Mouse (Mus musculus): ENCODE data around the gene Mphosph10. TPM values are rescaled to one million over a fixed set of nuclear protein-coding genes. Genes with fewer than 3 reads are reported as not detected.

Mphosph10 gene
- total and polyA plus RNA-seq, 3 experiments = 77.6 to 290 (median 87.9) TPM

DNA sequence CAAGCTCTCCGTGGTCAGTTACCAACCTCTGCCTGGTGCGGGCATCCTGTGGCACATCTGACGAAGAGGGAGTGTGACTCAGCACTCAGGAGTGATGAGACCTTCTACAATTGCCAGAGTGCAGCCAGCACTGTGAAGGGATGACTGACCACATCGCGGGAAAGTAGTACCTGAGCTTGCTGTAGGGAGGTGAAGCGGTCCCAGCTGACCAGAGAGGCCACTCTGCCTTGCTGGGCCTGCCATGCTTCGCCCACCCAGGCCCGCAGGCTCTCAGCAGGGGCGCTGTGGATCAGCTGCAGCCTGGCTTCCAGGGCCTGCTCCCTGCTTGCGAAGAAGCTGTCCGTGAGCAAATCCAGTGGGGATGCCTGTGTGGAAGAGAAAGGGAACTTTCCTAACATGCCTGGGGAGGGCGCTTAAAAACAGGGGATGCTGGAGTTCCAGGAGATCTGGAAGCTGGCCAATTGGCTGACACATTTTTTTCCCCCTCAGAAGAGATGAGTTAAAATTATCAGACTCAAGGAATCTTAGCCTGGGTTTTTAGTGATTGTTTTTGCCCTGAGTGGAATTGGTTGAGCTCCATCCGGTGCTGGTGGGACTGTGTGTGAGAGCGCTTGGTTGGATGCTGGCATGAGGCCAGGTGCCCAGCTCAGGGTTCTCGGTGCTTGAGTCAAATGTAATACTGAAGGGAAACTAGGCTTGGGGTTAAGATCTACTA, 42.8 kb downstream of the Mphosph10 start:
- H3K4me1 ChIP-seq (ENCODE audit: control insufficient read depth in 1 of 2, insufficient read depth in 2 of 2, low read length in 2 of 2) = no peaks in the 10 kb centered on the region
- no peaks in the 10 kb centered on the region for H3K27me3 ChIP-seq (ENCODE audit: control insufficient read depth in 1 of 2, insufficient read depth in 2 of 2, low read length in 2 of 2)
- DNase-seq (ENCODE audit: low read depth, low spot score) = no peak
- no peak overlapping the region for H3K27ac ChIP-seq (ENCODE audit: control insufficient read depth, low read depth, low read length)
- no peaks in the 10 kb centered on the region; a peak in 1 of 4 replicates for H3K36me3 ChIP-seq (ENCODE audit: control insufficient read depth in 1 of 2, insufficient read depth in 2 of 2, low read length in 2 of 2)
- no peaks in the 10 kb centered on the region for H3K9me3 ChIP-seq (replicated peaks; ENCODE audit: insufficient read depth, low read length)
- TF ChIP-seq POLR2A (IDR thresholded peaks at IDR 0.05; ENCODE audit: control insufficient read depth in 1 of 2, insufficient read depth in 1 of 2, low read depth in 1 of 2, low read length in 2 of 2, poor library complexity in 1 of 2) = no peak
- no peak for TF ChIP-seq ETS1 (IDR thresholded peaks at IDR 0.05; ENCODE audit: low read depth, low read length)
- TF ChIP-seq BHLHE40 (IDR thresholded peaks at IDR 0.05; ENCODE audit: borderline replicate concordance, low read depth, low read length) = no peak
- no peak for TF ChIP-seq HCFC1 (IDR thresholded peaks at IDR 0.05; ENCODE audit: low read depth, low read length)
- TF ChIP-seq MEF2A (IDR thresholded peaks at IDR 0.05; ENCODE audit: extremely low read depth, insufficient replicate concordance, low read depth, low read length, poor library complexity, severe bottlenecking) = no peak
- no peak for TF ChIP-seq UBTF (IDR thresholded peaks at IDR 0.05; ENCODE audit: borderline replicate concordance, insufficient read depth, low read depth, low read length)
- no peak for TF ChIP-seq RAD21 (IDR thresholded peaks at IDR 0.05; ENCODE audit: low read depth, low read length)
- TF ChIP-seq MXI1 (IDR thresholded peaks at IDR 0.05; ENCODE audit: low read depth, low read length) = no peak
- no peak for TF ChIP-seq SMC3 (IDR thresholded peaks at IDR 0.05; ENCODE audit: low read depth, low read length)
- TF ChIP-seq POLR2AphosphoS2 (IDR thresholded peaks at IDR 0.05; ENCODE audit: low read length) = no peak
- H3K9ac ChIP-seq (ENCODE audit: control insufficient read depth, low read depth, low read length, poor library complexity, severe bottlenecking) = no peak overlapping the region
- H3K79me2 ChIP-seq (ENCODE audit: control insufficient read depth, insufficient read depth, low read length, poor library complexity) = no peaks in the 10 kb centered on the region
- H3K4me3 ChIP-seq (ENCODE audit: control insufficient read depth in 1 of 2, insufficient read depth in 1 of 2, low read depth in 2 of 2, low read length in 2 of 2) = no peak overlapping the region

DNA sequence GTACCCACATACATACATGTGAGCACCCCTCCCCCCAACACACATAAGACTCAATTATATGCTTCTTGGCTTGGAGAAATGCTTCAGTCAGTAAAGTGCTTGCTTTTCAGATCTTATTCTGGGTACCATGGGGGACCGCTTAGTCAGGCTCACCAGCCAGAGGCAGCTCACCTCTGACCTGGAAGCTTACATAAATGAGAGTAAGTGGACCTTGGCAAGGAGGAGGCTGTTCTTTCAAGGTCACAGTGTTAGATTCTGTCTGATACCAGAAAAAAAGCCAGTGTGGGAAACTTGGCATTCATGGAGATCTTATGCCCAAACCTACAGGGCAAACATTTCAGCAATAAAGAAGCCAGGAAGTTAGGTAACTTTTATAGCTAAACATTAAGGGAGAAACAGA, 44.3 kb downstream of the Mphosph10 start:
- no peaks in the 10 kb centered on the region; a peak in 1 of 4 replicates for H3K36me3 ChIP-seq (ENCODE audit: control insufficient read depth in 1 of 2, insufficient read depth in 2 of 2, low read length in 2 of 2)
- DNase-seq (ENCODE audit: low read depth, low spot score) = no peak
- H3K27ac ChIP-seq (ENCODE audit: control insufficient read depth, low read depth, low read length) = no peak overlapping the region
- no peaks in the 10 kb centered on the region for H3K27me3 ChIP-seq (ENCODE audit: control insufficient read depth in 1 of 2, insufficient read depth in 2 of 2, low read length in 2 of 2)
- H3K4me3 ChIP-seq (ENCODE audit: control insufficient read depth in 1 of 2, insufficient read depth in 1 of 2, low read depth in 2 of 2, low read length in 2 of 2) = no peak overlapping the region
- H3K9ac ChIP-seq (ENCODE audit: control insufficient read depth, low read depth, low read length, poor library complexity, severe bottlenecking) = no peak overlapping the region
- no peaks in the 10 kb centered on the region for H3K4me1 ChIP-seq (ENCODE audit: control insufficient read depth in 1 of 2, insufficient read depth in 2 of 2, low read length in 2 of 2)
- no peaks in the 10 kb centered on the region for H3K79me2 ChIP-seq (ENCODE audit: control insufficient read depth, insufficient read depth, low read length, poor library complexity)
- no peak for TF ChIP-seq CTCF (IDR thresholded peaks at IDR 0.05 in 2 of 3, conservative IDR thresholded peaks at IDR 0.05 in 1 of 3; ENCODE audit: control insufficient read depth in 1 of 3, insufficient read depth in 1 of 3, low read depth in 2 of 3, low read length in 3 of 3, poor library complexity in 1 of 3, severe bottlenecking in 1 of 3)
- no peak for TF ChIP-seq MXI1 (IDR thresholded peaks at IDR 0.05; ENCODE audit: low read depth, low read length)
- TF ChIP-seq POLR2AphosphoS2 (IDR thresholded peaks at IDR 0.05; ENCODE audit: low read length) = no peak
- TF ChIP-seq BHLHE40 (IDR thresholded peaks at IDR 0.05; ENCODE audit: borderline replicate concordance, low read depth, low read length) = no peak
- no peak for TF ChIP-seq USF1 (IDR thresholded peaks at IDR 0.05; ENCODE audit: low read depth, low read length)
- TF ChIP-seq SIN3A (IDR thresholded peaks at IDR 0.05; ENCODE audit: low read length) = no peak
- TF ChIP-seq USF2 (IDR thresholded peaks at IDR 0.05; ENCODE audit: borderline replicate concordance in 1 of 2, insufficient read depth in 1 of 2, low read depth in 1 of 2, low read length in 2 of 2) = no peak
- no peak for TF ChIP-seq MYB (IDR thresholded peaks at IDR 0.05; ENCODE audit: low read depth, low read length)
- H3K9me3 ChIP-seq (replicated peaks; ENCODE audit: insufficient read depth, low read length) = no peaks in the 10 kb centered on the region

Data from MEL (cell line).